Mouse (Mus musculus): ENCODE results near the gene Lrp8. TPM values are rescaled to one million over a fixed set of nuclear protein-coding genes. Genes with fewer than 3 reads are reported as not detected.

The Lrp8 gene
- total RNA-seq (2014; rRNA removed) (74.1 and 78.5 TPM in 2 replicates), polyA plus RNA-seq (2015; fragmentation: Nextera tagmentation; extraction: Ambion mirVana) (31.9 and 35.2 TPM in 2 replicates)

- no peaks in the 10 kb centered on the region for H3K27me3 ChIP-seq (ENCODE audit: insufficient read depth, low read length)
- TF ChIP-seq CTCF (IDR thresholded peaks at IDR 0.05) = no peak
- WGBS = 0% methylated on average over 1 of the region's 44 CpGs
- H3K4me2 ChIP-seq (ENCODE audit: low read depth, low read length, poor library complexity, severe bottlenecking) = peak within 1 kb of the TSS; percentile 92
- H3K9me3 ChIP-seq (ENCODE audit: low read length) = no peaks in the 10 kb centered on the region
- peak within 1 kb of the TSS; percentile 85 for H3K4me3 ChIP-seq (ENCODE audit: low read depth, low read length)
- H3K27ac ChIP-seq (ENCODE audit: low read depth, low read length) = peak within 1 kb of the TSS; percentile 97
- peaks cover 15% of the 10 kb centered on the region; the same call in 1 of the 2 replicates for H3K4me1 ChIP-seq (ENCODE audit: insufficient read depth, low read length)
- DNase-seq (ENCODE audit: low spot score) (no peak), ATAC-seq (ENCODE audit: low FRiP score) (no peak; the same call in 1 of the 2 replicates)
- H3K9ac ChIP-seq (replicated peaks; ENCODE audit: low read length, poor library complexity, severe bottlenecking) = peak within 1 kb of the TSS; percentile 93
- H3K36me3 ChIP-seq (ENCODE audit: insufficient read depth, low read length) = peaks cover 9% of the 10 kb centered on the region; the same call in 1 of the 2 replicates
Observed at GRCm38 (mm10) chr4:107802185-107802449, at the start of gene Lrp8. Gene Lrp8, plus strand, starts transcription at chr4:107802261.

GRCm38 (mm10) chr4:107756222-107756621 lies 45.8 kb upstream of the Lrp8 start:
- Histone ChIP-seq H3K4me3 (ENCODE audit: low read depth, low read length) (no peak overlapping the region), H3K9ac (replicated peaks; ENCODE audit: low read length, poor library complexity, severe bottlenecking) (no peak overlapping the region), H3K27ac (ENCODE audit: low read depth, low read length) (no peak overlapping the region), H3K4me2 (ENCODE audit: low read depth, low read length, poor library complexity, severe bottlenecking) (no peak overlapping the region), H3K9me3 (ENCODE audit: low read length) (no peaks in the 10 kb centered on the region), H3K27me3 (ENCODE audit: insufficient read depth, low read length) (no peaks in the 10 kb centered on the region), H3K4me1 (ENCODE audit: insufficient read depth, low read length) (peaks cover 4% of the 10 kb centered on the region; the same call in 1 of the 2 replicates), H3K36me3 (ENCODE audit: insufficient read depth, low read length) (no peaks in the 10 kb centered on the region)
- 20% methylated on average over 9 of the region's 10 CpGs for WGBS
- no peak for TF ChIP-seq CTCF (IDR thresholded peaks at IDR 0.05)
- ATAC-seq (ENCODE audit: low FRiP score) (0 out of 2 replicates have a peak, but pooled peaks have one; percentile 32), DNase-seq (ENCODE audit: low spot score) (no peak)

GRCm38 (mm10) chr4:107757487-107758470 lies 44.3 kb upstream of the Lrp8 start:
- Histone ChIP-seq H3K9ac (replicated peaks; ENCODE audit: low read length, poor library complexity, severe bottlenecking) (no peak overlapping the region), H3K4me2 (ENCODE audit: low read depth, low read length, poor library complexity, severe bottlenecking) (no peak overlapping the region), H3K9me3 (ENCODE audit: low read length) (no peaks in the 10 kb centered on the region), H3K36me3 (ENCODE audit: insufficient read depth, low read length) (no peaks in the 10 kb centered on the region), H3K27ac (ENCODE audit: low read depth, low read length) (no peak overlapping the region), H3K27me3 (ENCODE audit: insufficient read depth, low read length) (no peaks in the 10 kb centered on the region), H3K4me3 (ENCODE audit: low read depth, low read length) (no peak overlapping the region), H3K4me1 (ENCODE audit: insufficient read depth, low read length) (peaks cover 4% of the 10 kb centered on the region; the same call in 1 of the 2 replicates)
- ATAC-seq (ENCODE audit: low FRiP score) (no peak), DNase-seq (ENCODE audit: low spot score) (no peak)
- WGBS = 63% methylated on average over 15 of the region's 15 CpGs
- no peak for TF ChIP-seq CTCF (IDR thresholded peaks at IDR 0.05)

DNA sequence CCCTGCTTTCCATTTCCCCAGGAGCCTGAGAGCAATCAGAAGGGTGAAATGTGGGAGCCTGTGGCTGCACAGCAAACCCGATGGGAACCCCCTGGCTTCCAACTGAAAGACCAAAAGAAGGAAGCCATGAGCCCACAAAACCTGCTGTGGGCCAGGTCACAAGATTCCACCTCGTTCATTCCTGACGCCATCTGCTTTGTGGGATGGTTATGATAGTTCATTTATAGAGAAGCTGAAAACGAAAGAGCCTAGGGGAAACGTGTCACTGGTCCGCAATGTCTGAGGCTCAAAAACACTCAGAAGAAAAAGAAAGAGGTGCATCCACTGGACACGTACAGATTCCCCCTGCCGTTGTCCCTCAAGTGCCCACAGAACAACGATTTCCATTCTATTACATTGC lies 43.1 kb upstream of the Lrp8 start:
- no peak for ATAC-seq (ENCODE audit: low FRiP score)
- Histone ChIP-seq H3K4me1 (ENCODE audit: insufficient read depth, low read length) (peaks cover 4% of the 10 kb centered on the region; the same call in 1 of the 2 replicates), H3K4me3 (ENCODE audit: low read depth, low read length) (no peak overlapping the region), H3K27me3 (ENCODE audit: insufficient read depth, low read length) (no peaks in the 10 kb centered on the region), H3K36me3 (ENCODE audit: insufficient read depth, low read length) (no peaks in the 10 kb centered on the region), H3K9ac (replicated peaks; ENCODE audit: low read length, poor library complexity, severe bottlenecking) (no peak overlapping the region), H3K4me2 (ENCODE audit: low read depth, low read length, poor library complexity, severe bottlenecking) (no peak overlapping the region), H3K9me3 (ENCODE audit: low read length) (no peaks in the 10 kb centered on the region), H3K27ac (ENCODE audit: low read depth, low read length) (no peak overlapping the region)
- no peak for DNase-seq (ENCODE audit: low spot score)
- no peak for TF ChIP-seq CTCF (IDR thresholded peaks at IDR 0.05)
- 72% methylated on average over 9 of the region's 9 CpGs for WGBS

DNA sequence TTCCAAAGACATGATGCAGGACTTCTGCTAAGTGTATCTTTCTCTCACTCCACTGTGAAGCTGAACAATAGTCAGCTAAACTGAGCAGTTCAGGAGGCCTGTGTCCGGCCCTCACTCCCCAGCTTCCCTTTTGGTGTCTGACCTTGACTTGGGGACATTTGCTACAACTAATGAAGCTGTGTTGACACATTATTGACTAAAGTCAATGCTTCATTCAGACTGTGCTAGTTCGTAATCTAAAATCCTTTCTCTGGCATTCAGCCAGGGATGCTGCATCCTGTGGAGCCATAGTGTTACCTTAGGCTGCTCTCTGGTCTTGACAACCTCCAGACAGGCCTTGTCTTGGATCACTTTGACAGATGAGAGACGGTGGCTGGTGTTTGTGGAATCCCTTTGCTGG lies 39.1 kb upstream of the Lrp8 start:
- DNase-seq (ENCODE audit: low spot score) = no peak
- no peak overlapping the region for H3K4me2 ChIP-seq (ENCODE audit: low read depth, low read length, poor library complexity, severe bottlenecking)
- no peaks in the 10 kb centered on the region for H3K9me3 ChIP-seq (ENCODE audit: low read length)
- H3K9ac ChIP-seq (replicated peaks; ENCODE audit: low read length, poor library complexity, severe bottlenecking) = no peak overlapping the region
- no peak overlapping the region for H3K4me3 ChIP-seq (ENCODE audit: low read depth, low read length)
- H3K27ac ChIP-seq (ENCODE audit: low read depth, low read length) = no peak overlapping the region
- TF ChIP-seq CTCF (IDR thresholded peaks at IDR 0.05) = no peak
- H3K36me3 ChIP-seq (ENCODE audit: insufficient read depth, low read length) = no peaks in the 10 kb centered on the region
- H3K27me3 ChIP-seq (ENCODE audit: insufficient read depth, low read length) = no peaks in the 10 kb centered on the region
- H3K4me1 ChIP-seq (ENCODE audit: insufficient read depth, low read length) = no peaks in the 10 kb centered on the region; the same call in 1 of the 2 replicates
- 53% methylated on average over 3 of the region's 3 CpGs for WGBS
- ATAC-seq (ENCODE audit: low FRiP score) = no peak

- WGBS = 96% methylated on average over 2 of the region's 2 CpGs
- H3K36me3 ChIP-seq (ENCODE audit: insufficient read depth, low read length) = no peaks in the 10 kb centered on the region
- H3K9me3 ChIP-seq (ENCODE audit: low read length) = no peaks in the 10 kb centered on the region
- ATAC-seq (ENCODE audit: low FRiP score) (no peak), DNase-seq (ENCODE audit: low spot score) (no peak)
- no peak overlapping the region for H3K9ac ChIP-seq (replicated peaks; ENCODE audit: low read length, poor library complexity, severe bottlenecking)
- no peak overlapping the region for H3K4me3 ChIP-seq (ENCODE audit: low read depth, low read length)
- H3K4me2 ChIP-seq (ENCODE audit: low read depth, low read length, poor library complexity, severe bottlenecking) = no peak overlapping the region
- no peak for TF ChIP-seq CTCF (IDR thresholded peaks at IDR 0.05)
- H3K4me1 ChIP-seq (ENCODE audit: insufficient read depth, low read length) = no peaks in the 10 kb centered on the region
- no peaks in the 10 kb centered on the region for H3K27me3 ChIP-seq (ENCODE audit: insufficient read depth, low read length)
- no peak overlapping the region for H3K27ac ChIP-seq (ENCODE audit: low read depth, low read length)
Observed at GRCm38 (mm10) chr4:107763598-107763997, 38.5 kb upstream of the Lrp8 start.

All from midbrain, postnatal 0 days (tissue).